Comparison of ENCODE assay signal across 22 mouse cellular contexts in the genomic region with DNA sequence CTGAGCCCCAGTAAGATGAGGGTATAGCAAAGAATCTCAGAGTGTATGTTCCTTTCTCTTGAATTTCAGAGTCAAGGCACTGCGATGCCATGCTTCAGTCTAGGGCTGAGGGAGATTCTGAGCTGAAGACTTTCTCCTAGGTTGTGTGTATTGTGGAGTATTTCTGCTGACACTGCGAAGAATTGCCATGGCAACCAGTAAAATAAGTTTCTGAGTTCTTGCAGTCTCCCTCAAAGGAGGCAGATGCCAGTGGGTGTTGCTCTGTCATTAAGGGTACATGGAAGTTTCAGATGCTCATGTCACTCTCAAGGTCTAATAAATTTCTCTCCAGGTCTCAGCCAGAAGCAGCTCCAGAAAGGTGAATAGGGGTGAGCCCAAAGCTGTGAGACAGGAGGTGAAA. TPM values are rescaled to one million over a fixed set of nuclear protein-coding genes. Genes with fewer than 3 reads are reported as not detected.
"Had no signal": no experiment of that assay in that cellular context is flagged by ENCODE, and none has a peak within 500 bp of the region (broad histone marks: within the 10 kb centered on the region; RNA-seq: fewer than 3 reads in every experiment).

No protein-coding gene starts in this region.

- H3K4me2 ChIP-seq: kidney, embryonic 15.5 days; limb, embryonic 12.5 days; limb, embryonic 15.5 days; liver, embryonic 11.5 days; lung, embryonic 14.5 days; midbrain, embryonic 12.5 days; midbrain, embryonic 15.5 days; neural tube, embryonic 12.5 days; neural tube, embryonic 15.5 days; stomach, embryonic 15.5 days had no signal

- H3K36me3 ChIP-seq: kidney, embryonic 15.5 days; limb, embryonic 12.5 days; limb, embryonic 15.5 days; midbrain, embryonic 12.5 days; midbrain, embryonic 15.5 days; neural tube, embryonic 12.5 days; neural tube, embryonic 15.5 days; stomach, embryonic 15.5 days had no signal

- H3K9me3 ChIP-seq: kidney, embryonic 15.5 days; limb, embryonic 12.5 days; limb, embryonic 15.5 days; midbrain, embryonic 12.5 days; midbrain, embryonic 15.5 days; neural tube, embryonic 12.5 days; neural tube, embryonic 15.5 days; stomach, embryonic 15.5 days had no signal

- ATAC-seq: liver, postnatal 0 days; lung, postnatal 0 days; midbrain, embryonic 15.5 days had no signal

- DNase-seq: kidney, adult 11 months; kidney, adult 8-10 months; kidney, postnatal 10 days; kidney, postnatal 36 days; liver, postnatal 0 days; lung, embryonic 14.5 days; spleen, adult 18-20 months; thymus, postnatal 25 days had no signal

- H3K9ac ChIP-seq: kidney, embryonic 15.5 days; limb, embryonic 12.5 days; limb, embryonic 15.5 days; liver, embryonic 14.5 days; liver, postnatal 0 days; lung, embryonic 14.5 days; midbrain, embryonic 12.5 days; midbrain, embryonic 15.5 days; neural tube, embryonic 12.5 days; neural tube, embryonic 15.5 days; stomach, embryonic 15.5 days had no signal

- H3K27ac ChIP-seq: kidney, embryonic 15.5 days; limb, embryonic 12.5 days; limb, embryonic 15.5 days; liver, embryonic 14.5 days; macrophage; midbrain, embryonic 12.5 days; midbrain, embryonic 15.5 days; neural tube, embryonic 12.5 days; neural tube, embryonic 15.5 days; stomach, embryonic 15.5 days had no signal

- H3K27me3 ChIP-seq: kidney, embryonic 15.5 days; limb, embryonic 15.5 days; midbrain, embryonic 15.5 days; neural tube, embryonic 12.5 days; neural tube, embryonic 15.5 days; stomach, embryonic 15.5 days had no signal

- H3K4me3 ChIP-seq: kidney, embryonic 15.5 days; left cerebral cortex, adult 2 months; limb, embryonic 12.5 days; limb, embryonic 15.5 days; midbrain, embryonic 12.5 days; midbrain, embryonic 15.5 days; neural tube, embryonic 12.5 days; neural tube, embryonic 15.5 days; stomach, embryonic 15.5 days had no signal

RNA-seq across cellular contexts. Expression of gene Syn3, which starts 3.4 kb away (rescaled TPM):
- total RNA-seq: megakaryocyte, adult 5-6 weeks had no signal
